Mouse (Mus musculus) forebrain, embryonic 11.5 days (tissue): ENCODE measurements around the gene Spats2. TPM values are rescaled to one million over a fixed set of nuclear protein-coding genes. Genes with fewer than 3 reads are reported as not detected.

Experiments used
- ATAC-seq: fragments of 200-750 bp; cut with Nextera tagmentation; replicated peaks from 2 replicates; pipeline ENCODE4 v1.8.0; 2017; ENCODE audit warnings: moderate TSS enrichment; ENCODE audit not compliant: low FRiP score
- DNase-seq: peaks from one replicate; pipeline ENCODE4 v3.0.0-alpha.2; 2017; ENCODE audit warnings: low spot score
- H3K27ac ChIP-seq: fragments of 300-500 bp; sonication (generic); 2 replicates; pipeline ENCODE4 v1.5.1; 2014; ENCODE audit warnings: low read depth, low read length
- H3K27me3 ChIP-seq: fragments of 300-500 bp; sonication (generic); 2 replicates; pipeline ENCODE4 v1.6.1; 2014; ENCODE audit warnings: mild to moderate bottlenecking, low read length, mixed read lengths; ENCODE audit not compliant: control insufficient read depth, insufficient read depth
- H3K36me3 ChIP-seq: fragments of 300-500 bp; sonication (generic); 2 replicates; pipeline ENCODE4 v1.6.1; 2014; ENCODE audit warnings: mild to moderate bottlenecking, low read length, moderate library complexity, mixed read lengths; ENCODE audit not compliant: control insufficient read depth, insufficient read depth
- H3K4me1 ChIP-seq: fragments of 300-500 bp; sonication (generic); replicated peaks from 2 replicates; pipeline ENCODE4 v1.6.1; 2014; ENCODE audit warnings: low read length, mixed read lengths; ENCODE audit not compliant: control insufficient read depth, insufficient read depth
- H3K4me2 ChIP-seq: fragments of 300-500 bp; sonication (generic); 2 replicates; pipeline ENCODE4 v1.6.1; 2014; ENCODE audit warnings: low read depth, mild to moderate bottlenecking, low read length, moderate library complexity, mixed read lengths; ENCODE audit not compliant: severe bottlenecking
- H3K4me3 ChIP-seq: fragments of 300-500 bp; sonication (generic); 2 replicates; pipeline ENCODE4 v1.5.1; 2014; ENCODE audit warnings: low read depth, low read length
- H3K9ac ChIP-seq: fragments of 300-500 bp; sonication (generic); 2 replicates; pipeline ENCODE4 v1.6.1; 2014; ENCODE audit warnings: low read length
- H3K9me3 ChIP-seq: fragments of 300-500 bp; sonication (generic); 2 replicates; pipeline ENCODE4 v1.6.1; 2016; ENCODE audit warnings: low read length, mixed read lengths; ENCODE audit not compliant: control insufficient read depth
- WGBS: fragments of 180-500 bp; shearing (Covaris S2); extraction: QIAGEN DNeasy Blood & Tissue Kit; methylation state at CpG from one replicate; pipeline ENCODE4 v1.1.7; 2014; 5-methylcytosine and 5-hydroxymethylcytosine counted together
- polyA plus RNA-seq: library from polyadenylated mRNA; unstranded; fragments of >200 nt; fragmentation: Nextera tagmentation; extraction: Ambion mirVana; gene quantifications from 2 replicates; pipeline ENCODE4 v1.2.1, GENCODE M21; 2014

Gene Spats2
- polyA plus RNA-seq, 1 experiment from 2014 or later: 60.7 TPM

DNA sequence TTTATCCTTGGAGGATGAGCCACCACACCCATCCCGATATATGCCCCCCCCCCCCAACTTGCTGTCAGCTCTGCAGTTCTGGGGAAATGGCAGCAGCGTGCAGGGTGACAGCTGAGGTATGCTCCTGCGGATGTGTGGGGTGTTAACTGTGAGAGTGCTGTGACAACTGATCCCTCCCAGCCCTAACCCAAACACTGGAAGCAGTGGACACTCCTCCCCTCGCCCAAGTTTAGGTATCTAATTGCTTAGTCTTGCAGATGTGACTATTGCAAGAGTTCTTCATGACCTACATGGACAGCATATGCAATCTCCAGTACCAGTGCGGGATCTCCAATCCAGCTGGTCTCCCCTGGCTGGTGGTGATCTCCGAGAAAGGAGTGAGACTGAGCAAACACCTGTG, 30.4 kb upstream of the Spats2 start:
- no peak overlapping the region for H3K27ac ChIP-seq
- ATAC-seq (no peak), DNase-seq (no peak)
- H3K9me3 ChIP-seq: no peaks in the 10 kb centered on the region
- H3K27me3 ChIP-seq: peaks cover 82% of the 10 kb centered on the region
- 6% methylated on average over 6 of the region's 6 CpGs for WGBS
- no peak overlapping the region for H3K4me3 ChIP-seq
- H3K4me1 ChIP-seq: peaks cover 27% of the 10 kb centered on the region
- no peak overlapping the region for H3K9ac ChIP-seq
- no peaks in the 10 kb centered on the region for H3K36me3 ChIP-seq
- no peak overlapping the region for H3K4me2 ChIP-seq

DNA sequence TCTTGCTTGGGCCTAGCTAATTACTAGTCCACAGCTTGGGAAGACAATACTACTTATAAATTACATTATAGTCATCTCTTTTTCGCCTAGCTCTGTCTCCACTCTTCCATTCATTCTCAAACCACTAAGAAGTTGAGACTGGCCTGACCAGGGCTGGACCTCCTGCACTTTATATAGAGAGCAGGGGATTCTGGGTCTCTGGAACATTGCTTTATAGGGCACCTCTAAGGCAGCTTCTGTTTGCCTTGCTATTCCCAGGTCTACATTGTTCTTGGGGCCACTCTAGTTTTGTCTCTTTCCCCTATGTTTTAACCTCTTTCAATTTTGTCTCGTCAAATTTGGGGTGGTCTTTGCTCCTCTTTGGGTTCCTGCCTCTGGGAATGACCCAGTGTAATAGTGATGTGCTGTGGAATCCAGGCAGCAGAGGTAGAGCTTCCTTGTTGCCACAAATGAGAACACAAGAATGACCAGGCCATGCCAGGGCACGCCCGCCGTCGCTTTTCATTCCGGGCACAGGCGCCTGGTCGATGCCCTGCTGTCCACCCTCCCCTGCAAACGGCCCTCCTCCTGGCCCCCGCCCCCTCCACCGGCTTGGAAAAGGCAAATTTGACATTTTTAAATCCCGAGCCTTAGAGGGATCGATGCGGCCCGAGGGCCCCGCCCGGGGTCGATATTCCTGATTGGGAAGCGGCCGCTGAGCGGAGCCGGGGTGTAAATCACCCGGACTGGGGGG, 29.5 kb upstream of the Spats2 start:
- ATAC-seq (no peak), DNase-seq (no peak)
- peaks cover 73% of the 10 kb centered on the region for H3K27me3 ChIP-seq
- H3K4me2 ChIP-seq: peak overlapping the region; percentile 59
- peak overlapping the region; percentile 32 for H3K4me3 ChIP-seq
- peak overlapping the region; percentile 47 for H3K9ac ChIP-seq
- no peaks in the 10 kb centered on the region for H3K36me3 ChIP-seq
- no peak overlapping the region for H3K27ac ChIP-seq
- no peaks in the 10 kb centered on the region for H3K9me3 ChIP-seq
- 2% methylated on average over 24 of the region's 24 CpGs for WGBS
- peaks cover 27% of the 10 kb centered on the region for H3K4me1 ChIP-seq

DNA sequence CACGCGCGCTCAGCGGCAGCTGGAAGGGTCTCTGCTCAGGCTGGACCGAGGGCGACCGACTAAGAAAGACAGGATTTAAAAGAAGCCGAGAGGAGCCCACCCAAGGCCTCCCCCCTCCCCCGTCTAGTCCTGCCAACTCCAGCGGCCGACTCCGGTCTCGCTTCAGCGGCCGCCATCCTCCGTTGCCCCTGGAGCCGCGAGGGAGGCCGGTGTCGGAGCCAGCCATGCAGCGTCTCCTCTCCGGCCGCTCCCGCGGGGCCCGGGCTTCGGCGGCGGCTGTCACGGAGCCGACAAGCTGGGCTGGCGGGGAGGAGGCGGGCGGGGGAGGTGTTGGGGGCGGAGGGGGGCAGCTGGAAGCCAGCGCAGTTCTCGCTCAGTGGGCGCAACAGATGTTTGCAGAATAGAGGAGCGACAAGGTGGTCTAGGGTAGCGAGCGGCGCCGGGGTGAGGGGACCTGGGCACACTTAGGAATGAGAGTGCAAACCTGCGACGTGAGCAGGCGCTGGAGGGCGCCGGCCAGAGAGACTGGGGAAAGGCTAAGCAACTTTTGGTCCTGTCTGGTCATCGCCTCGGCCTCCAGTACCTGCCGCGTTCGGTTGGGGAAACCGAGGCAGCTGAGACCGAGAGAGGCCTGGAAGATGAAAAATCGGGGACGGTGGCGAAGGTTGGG, 28.8 kb upstream of the Spats2 start:
- H3K4me2 ChIP-seq: peak overlapping the region; percentile 59
- H3K27ac ChIP-seq: no peak overlapping the region
- peaks cover 69% of the 10 kb centered on the region for H3K27me3 ChIP-seq
- ATAC-seq (peak; percentile 31; the same call in 1 of the 2 replicates), DNase-seq (peak; percentile 78)
- no peaks in the 10 kb centered on the region for H3K9me3 ChIP-seq
- peaks cover 27% of the 10 kb centered on the region for H3K4me1 ChIP-seq
- H3K4me3 ChIP-seq: peak overlapping the region; percentile 32
- no peaks in the 10 kb centered on the region for H3K36me3 ChIP-seq
- WGBS: under 1% methylated on average over 53 of the region's 58 CpGs
- H3K9ac ChIP-seq: peak overlapping the region; percentile 47

DNA sequence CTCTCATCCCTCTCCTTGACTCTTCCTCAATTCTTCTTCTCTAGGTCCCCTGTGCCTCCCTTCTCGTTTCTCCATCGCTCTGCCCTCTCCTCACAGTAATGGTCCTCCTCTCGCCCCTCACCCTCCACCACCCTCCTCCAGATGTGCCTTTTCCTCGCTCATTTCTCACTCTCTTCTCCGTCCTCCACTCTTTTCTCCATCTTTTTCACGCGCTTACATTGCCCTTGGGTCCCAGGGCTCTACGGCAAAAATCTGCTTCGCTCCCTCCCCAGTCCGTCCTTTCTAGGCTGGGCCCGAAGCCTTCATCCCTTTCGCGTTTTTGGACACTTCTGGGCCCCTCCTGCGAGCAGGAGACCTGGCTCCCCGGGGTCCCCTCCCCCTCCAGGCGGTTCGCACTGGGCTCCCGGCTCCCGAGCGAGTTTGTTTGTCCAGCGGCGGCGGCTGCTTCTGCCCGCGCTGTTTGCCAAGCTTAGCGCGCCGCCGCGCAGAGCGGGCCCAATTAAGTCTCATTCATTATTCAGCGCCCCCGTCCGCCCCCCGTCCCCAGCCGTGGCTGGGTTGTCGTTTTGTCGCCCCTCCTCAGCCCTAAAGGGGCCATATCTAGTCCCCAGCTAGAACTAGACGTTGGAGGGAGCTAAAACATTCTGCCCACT, 27.8 kb upstream of the Spats2 start:
- Histone ChIP-seq H3K4me1 (peaks cover 27% of the 10 kb centered on the region), H3K27me3 (peaks cover 59% of the 10 kb centered on the region), H3K4me3 (peak overlapping the region; percentile 32), H3K9ac (peak overlapping the region; percentile 49), H3K27ac (no peak overlapping the region), H3K4me2 (peak overlapping the region; percentile 59), H3K36me3 (no peaks in the 10 kb centered on the region), H3K9me3 (no peaks in the 10 kb centered on the region)
- WGBS: under 1% methylated on average over 38 of the region's 39 CpGs
- DNase-seq (peak; percentile 79), ATAC-seq (peak; percentile 18; the same call in 1 of the 2 replicates)

DNA sequence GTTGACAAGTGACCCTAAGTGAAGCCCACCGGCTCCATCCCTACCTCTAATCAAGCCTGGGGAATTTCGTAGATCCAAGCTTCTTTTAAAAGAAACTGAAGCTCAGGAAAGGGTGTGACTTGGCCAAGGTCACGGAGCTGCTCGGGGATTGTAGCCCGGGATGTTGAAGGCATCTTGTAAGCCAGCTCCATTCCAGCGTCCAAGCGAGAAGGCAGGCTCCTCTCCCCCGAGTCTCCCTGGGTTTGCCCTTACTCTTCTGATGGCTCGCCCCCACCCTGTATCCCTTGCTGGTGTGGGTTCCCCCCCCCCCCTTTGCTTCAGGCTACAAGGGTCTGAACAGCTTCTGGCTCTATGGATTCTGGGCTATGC, 27.2 kb upstream of the Spats2 start:
- peak overlapping the region; percentile 32 for H3K4me3 ChIP-seq
- peak; percentile 22; the same call in 1 of the 2 replicates for ATAC-seq
- peak overlapping the region; percentile 49 for H3K9ac ChIP-seq
- H3K9me3 ChIP-seq: no peaks in the 10 kb centered on the region
- peaks cover 57% of the 10 kb centered on the region for H3K27me3 ChIP-seq
- H3K27ac ChIP-seq: no peak overlapping the region
- peaks cover 27% of the 10 kb centered on the region for H3K4me1 ChIP-seq
- H3K4me2 ChIP-seq: peak overlapping the region; percentile 59
- DNase-seq: no peak
- 2% methylated on average over 9 of the region's 9 CpGs for WGBS
- no peaks in the 10 kb centered on the region for H3K36me3 ChIP-seq

- Histone ChIP-seq H3K27me3 (peaks cover 54% of the 10 kb centered on the region), H3K4me2 (0 out of 2 replicates have a peak overlapping the region, but pooled peaks have one; percentile 18), H3K36me3 (no peaks in the 10 kb centered on the region), H3K27ac (no peak overlapping the region), H3K4me3 (no peak overlapping the region; the same call in 1 of the 2 replicates), H3K9ac (peak overlapping the region; percentile 35; the same call in 1 of the 2 replicates), H3K9me3 (no peaks in the 10 kb centered on the region), H3K4me1 (peaks cover 22% of the 10 kb centered on the region)
- under 1% methylated on average over 15 of the region's 15 CpGs for WGBS
- ATAC-seq (peak; percentile 25; the same call in 1 of the 2 replicates), DNase-seq (peak; percentile 81)
Measured at GRCm38 (mm10) chr15:99099139-99099556, 26.6 kb upstream of the Spats2 start.

- H3K27me3 ChIP-seq: peaks cover 48% of the 10 kb centered on the region
Measured at GRCm38 (mm10) chr15:99099984-99100383, 25.7 kb upstream of the Spats2 start.

DNA sequence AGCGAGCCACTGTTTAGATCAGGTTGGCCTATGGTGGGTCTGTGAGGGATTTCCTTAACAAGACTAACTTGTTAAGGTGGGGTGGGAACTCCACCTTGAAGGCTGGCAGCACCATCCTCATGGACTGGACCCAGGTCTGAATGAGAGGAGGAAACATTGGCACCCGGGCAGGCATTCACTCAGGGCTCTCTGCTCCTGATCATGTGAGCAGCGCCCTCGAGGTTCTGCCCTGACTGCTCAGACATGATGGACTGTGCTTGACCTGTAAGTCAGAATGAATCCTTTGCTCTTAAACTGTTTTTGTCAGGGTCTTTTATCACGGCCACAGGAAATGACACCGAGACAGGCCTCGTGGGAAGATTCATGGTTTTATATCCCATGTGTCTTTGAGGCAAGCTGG, 20.5 kb upstream of the Spats2 start:
- ATAC-seq: no peak
- WGBS: 89% methylated on average over 7 of the region's 7 CpGs
- H3K4me3 ChIP-seq: no peak overlapping the region
- no peaks in the 10 kb centered on the region for H3K4me1 ChIP-seq
- DNase-seq: no peak
- H3K4me2 ChIP-seq: no peak overlapping the region
- no peaks in the 10 kb centered on the region for H3K27me3 ChIP-seq
- no peaks in the 10 kb centered on the region for H3K9me3 ChIP-seq
- H3K9ac ChIP-seq: no peak overlapping the region
- H3K36me3 ChIP-seq: no peaks in the 10 kb centered on the region
- H3K27ac ChIP-seq: no peak overlapping the region

More at GRCm38 (mm10) chr15:99099984-99100383, 25.7 kb upstream of the Spats2 start:
- 48% methylated on average over 3 of the region's 3 CpGs for WGBS
- no peak for DNase-seq
- no peaks in the 10 kb centered on the region for H3K36me3 ChIP-seq
- H3K4me3 ChIP-seq: no peak overlapping the region
- no peak overlapping the region for H3K27ac ChIP-seq
- H3K4me1 ChIP-seq: peaks cover 20% of the 10 kb centered on the region
- no peaks in the 10 kb centered on the region for H3K9me3 ChIP-seq
- no peak overlapping the region for H3K9ac ChIP-seq
- ATAC-seq: no peak
- H3K4me2 ChIP-seq: no peak overlapping the region
